Mouse (Mus musculus): Measurements from ENCODE around the gene Tubb2a. TPM values are rescaled to one million over a fixed set of nuclear protein-coding genes. Genes with fewer than 3 reads are reported as not detected.
A peak's percentile ranks its signal among the peaks of the same experiment; 100 is the strongest.
"Not testable (repeated sequence)": the region's sequence is repeated elsewhere in the genome, so short reads cannot be mapped to it uniquely, and the experiment has no call there.

The Tubb2a gene
- polyA plus RNA-seq, 1 experiment from 2014 or later = 403 TPM

GRCm38 (mm10) chr13:34088201-34088649 lies 10.4 kb upstream of the Tubb2a start:
- WGBS = 63% methylated on average over 5 of the region's 5 CpGs
- peak overlapping the region; percentile 86 for H3K27ac ChIP-seq

GRCm38 (mm10) chr13:34087052-34087812 lies 9.4 kb upstream of the Tubb2a start:
- Histone ChIP-seq H3K27me3 (no peaks in the 10 kb centered on the region), H3K4me2 (no peak overlapping the region), H3K9ac (no peak overlapping the region), H3K27ac (peak overlapping the region; percentile 57), H3K4me3 (replicated peaks) (no peak overlapping the region), H3K36me3 (replicated peaks) (no peaks in the 10 kb centered on the region), H3K4me1 (peaks cover 26% of the 10 kb centered on the region), H3K9me3 (no peaks in the 10 kb centered on the region)
- ATAC-seq (ENCODE audit: low FRiP score) = 0 out of 2 replicates have a peak, but pooled peaks have one; percentile 39
- WGBS = 65% methylated on average over 7 of the region's 7 CpGs

More at GRCm38 (mm10) chr13:34088201-34088649, 10.4 kb upstream of the Tubb2a start:
- not testable (repeated sequence) for H3K9me3 ChIP-seq; H3K36me3 ChIP-seq (replicated peaks); H3K9ac ChIP-seq; H3K4me2 ChIP-seq; H3K27me3 ChIP-seq; H3K4me3 ChIP-seq (replicated peaks)
- H3K4me1 ChIP-seq = peaks cover 26% of the 10 kb centered on the region
- ATAC-seq (ENCODE audit: low FRiP score) = peak; percentile 47

GRCm38 (mm10) chr13:34084026-34084750 lies 6.4 kb upstream of the Tubb2a start:
- Histone ChIP-seq H3K4me1 (peaks cover 24% of the 10 kb centered on the region), H3K9me3 (no peaks in the 10 kb centered on the region), H3K36me3 (replicated peaks) (no peaks in the 10 kb centered on the region), H3K4me2 (no peak overlapping the region), H3K27ac (no peak overlapping the region), H3K9ac (no peak overlapping the region), H3K27me3 (peaks cover 10% of the 10 kb centered on the region; the same call in 1 of the 2 replicates), H3K4me3 (replicated peaks) (no peak overlapping the region)
- 81% methylated on average over 9 of the region's 9 CpGs for WGBS
- no peak for ATAC-seq (ENCODE audit: low FRiP score)

GRCm38 (mm10) chr13:34081926-34082325 lies 4.1 kb upstream of the Tubb2a start:
- Histone ChIP-seq H3K27ac (no peak overlapping the region), H3K9ac (no peak overlapping the region), H3K27me3 (peaks cover 12% of the 10 kb centered on the region), H3K4me1 (peaks cover 11% of the 10 kb centered on the region), H3K4me2 (no peak overlapping the region), H3K9me3 (no peaks in the 10 kb centered on the region), H3K36me3 (replicated peaks) (no peaks in the 10 kb centered on the region), H3K4me3 (replicated peaks) (no peak overlapping the region)
- ATAC-seq (ENCODE audit: low FRiP score) = no peak
- WGBS = 77% methylated on average over 4 of the region's 4 CpGs

- Histone ChIP-seq H3K9ac (no peak overlapping the region), H3K4me1 (peaks cover 27% of the 10 kb centered on the region), H3K36me3 (replicated peaks) (peaks cover 9% of the 10 kb centered on the region), H3K4me2 (no peak overlapping the region), H3K27ac (no peak overlapping the region), H3K27me3 (peaks cover 12% of the 10 kb centered on the region), H3K4me3 (replicated peaks) (no peak overlapping the region), H3K9me3 (no peaks in the 10 kb centered on the region)
- 86% methylated on average over 3 of the region's 3 CpGs for WGBS
- no peak for ATAC-seq (ENCODE audit: low FRiP score)
Observed at GRCm38 (mm10) chr13:34079801-34080200, 2.0 kb upstream of the Tubb2a start.

- ATAC-seq (ENCODE audit: low FRiP score) = 0 out of 2 replicates have a peak, but pooled peaks have one; percentile 5
Observed at GRCm38 (mm10) chr13:34078500-34079280, 883 bp upstream of the Tubb2a start.

GRCm38 (mm10) chr13:34076561-34077491 lies 981 bp downstream of the Tubb2a start:
- peak overlapping the region; percentile 86 for H3K4me2 ChIP-seq
- no peaks in the 10 kb centered on the region for H3K9me3 ChIP-seq
- peak overlapping the region; percentile 59 for H3K27ac ChIP-seq
- peaks cover 12% of the 10 kb centered on the region for H3K27me3 ChIP-seq
- ATAC-seq (ENCODE audit: low FRiP score) = peak; percentile 54
- peak overlapping the region; percentile 77 for H3K9ac ChIP-seq
- WGBS = 64% methylated on average over 20 of the region's 20 CpGs
- peaks cover 32% of the 10 kb centered on the region for H3K4me1 ChIP-seq
- peak overlapping the region; percentile 70 for H3K4me3 ChIP-seq (replicated peaks)
- peaks cover 9% of the 10 kb centered on the region for H3K36me3 ChIP-seq (replicated peaks)

More at GRCm38 (mm10) chr13:34078500-34079280, 883 bp upstream of the Tubb2a start:
- Histone ChIP-seq H3K4me3 (replicated peaks) (peak overlapping the region; percentile 70), H3K4me2 (peak overlapping the region; percentile 86), H3K36me3 (replicated peaks) (peaks cover 9% of the 10 kb centered on the region), H3K9me3 (no peaks in the 10 kb centered on the region), H3K9ac (0 out of 2 replicates have a peak overlapping the region, but pooled peaks have one; percentile 77), H3K27ac (no peak overlapping the region), H3K4me1 (peaks cover 28% of the 10 kb centered on the region), H3K27me3 (peaks cover 12% of the 10 kb centered on the region)
- 47% methylated on average over 16 of the region's 16 CpGs for WGBS

- Histone ChIP-seq H3K27ac (0 out of 2 replicates have a peak overlapping the region, but pooled peaks have one; percentile 2), H3K4me1 (peaks cover 38% of the 10 kb centered on the region), H3K4me2 (peak overlapping the region; percentile 86), H3K9ac (0 out of 2 replicates have a peak overlapping the region, but pooled peaks have one; percentile 77), H3K27me3 (peaks cover 12% of the 10 kb centered on the region)
- not testable (repeated sequence) for H3K9me3 ChIP-seq; ATAC-seq (ENCODE audit: low FRiP score); H3K36me3 ChIP-seq (replicated peaks); H3K4me3 ChIP-seq (replicated peaks)
- WGBS = 79% methylated on average over 6 of the region's 6 CpGs
Observed at GRCm38 (mm10) chr13:34075893-34076292, 1.9 kb downstream of the Tubb2a start.

GRCm38 (mm10) chr13:34074441-34074840 lies 3.4 kb downstream of the Tubb2a start:
- H3K27me3 ChIP-seq; ATAC-seq (ENCODE audit: low FRiP score); H3K27ac ChIP-seq; H3K4me3 ChIP-seq (replicated peaks); H3K36me3 ChIP-seq (replicated peaks); H3K9me3 ChIP-seq; H3K9ac ChIP-seq; H3K4me2 ChIP-seq: not testable (repeated sequence)
- 98% methylated on average over 10 of the region's 17 CpGs for WGBS
- H3K4me1 ChIP-seq = peaks cover 38% of the 10 kb centered on the region

GRCm38 (mm10) chr13:34072847-34073246 lies 5.0 kb downstream of the Tubb2a start:
- no peak overlapping the region for H3K4me3 ChIP-seq (replicated peaks)
- no peaks in the 10 kb centered on the region for H3K9me3 ChIP-seq
- no peaks in the 10 kb centered on the region for H3K27me3 ChIP-seq
- peaks cover 37% of the 10 kb centered on the region for H3K4me1 ChIP-seq
- no peak overlapping the region for H3K27ac ChIP-seq
- WGBS = 61% methylated on average over 3 of the region's 3 CpGs
- peaks cover 9% of the 10 kb centered on the region for H3K36me3 ChIP-seq (replicated peaks)
- ATAC-seq (ENCODE audit: low FRiP score) = no peak
- H3K9ac ChIP-seq = no peak overlapping the region
- H3K4me2 ChIP-seq = no peak overlapping the region

- Histone ChIP-seq H3K27me3 (no peaks in the 10 kb centered on the region), H3K4me3 (replicated peaks) (no peak overlapping the region), H3K4me2 (no peak overlapping the region), H3K9ac (no peak overlapping the region), H3K9me3 (no peaks in the 10 kb centered on the region), H3K4me1 (peaks cover 32% of the 10 kb centered on the region), H3K27ac (no peak overlapping the region), H3K36me3 (replicated peaks) (peaks cover 9% of the 10 kb centered on the region)
- WGBS = 86% methylated on average over 6 of the region's 6 CpGs
- no peak for ATAC-seq (ENCODE audit: low FRiP score)
Observed at GRCm38 (mm10) chr13:34071836-34072235, 6.0 kb downstream of the Tubb2a start.
